Mouse (Mus musculus): ENCODE results near the gene Znrd1as.

Znrd1as gene

GRCm38 (mm10) chr17:36997033-36997735 is 38.8 kb downstream of the Znrd1as start:
- peak; percentile 88 to 96 for DNase-seq

DNA sequence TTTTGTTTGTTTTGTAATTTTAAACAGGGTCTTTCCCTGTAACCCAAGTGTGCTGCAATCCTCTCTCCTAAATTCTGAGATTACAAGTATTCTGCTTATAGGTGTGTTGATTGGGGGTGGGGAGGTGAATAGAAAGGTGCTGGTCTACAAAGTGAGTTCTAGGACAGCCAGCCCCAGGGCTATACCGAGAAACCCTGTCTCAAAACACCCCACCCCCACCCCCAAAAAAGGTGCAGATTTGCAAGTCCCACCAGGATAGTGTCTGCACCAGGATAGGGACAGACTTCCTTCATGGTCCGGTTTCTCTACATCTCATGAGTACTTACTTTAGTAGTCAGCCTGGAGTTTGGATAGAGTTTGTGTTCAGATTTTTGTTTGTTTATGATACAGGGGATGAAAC is 40.1 kb downstream of the Znrd1as start:
- DNase-seq: no peak

DNA sequence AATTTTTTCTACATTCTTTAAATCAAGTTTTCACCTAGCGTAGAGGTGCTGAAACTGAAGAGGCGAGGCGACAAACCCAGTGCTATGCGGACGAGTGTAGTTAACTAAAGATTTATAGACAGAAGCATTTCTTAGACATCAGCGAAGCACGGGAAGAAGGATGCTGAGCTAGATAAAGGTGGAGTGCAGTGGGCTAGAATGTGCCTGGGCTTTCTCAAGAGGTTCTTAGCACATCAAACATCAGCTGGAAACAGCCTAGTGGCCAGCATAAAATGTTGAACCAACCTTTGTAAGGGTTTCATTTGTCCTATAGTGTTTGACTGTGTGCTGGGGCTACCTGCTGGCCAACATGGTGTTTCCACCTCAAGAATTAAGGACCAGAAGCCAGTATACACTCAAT is 42.5 kb downstream of the Znrd1as start, which contains the start of gene Zfp57:
Zfp57 (plus strand) TSS at position 301 of the 400 bp plus-strand sequence.
- DNase-seq: no peak

GRCm38 (mm10) chr17:37002364-37003330 is 44.3 kb downstream of the Znrd1as start:
- DNase-seq: peak; percentile 81 to 83

DNA sequence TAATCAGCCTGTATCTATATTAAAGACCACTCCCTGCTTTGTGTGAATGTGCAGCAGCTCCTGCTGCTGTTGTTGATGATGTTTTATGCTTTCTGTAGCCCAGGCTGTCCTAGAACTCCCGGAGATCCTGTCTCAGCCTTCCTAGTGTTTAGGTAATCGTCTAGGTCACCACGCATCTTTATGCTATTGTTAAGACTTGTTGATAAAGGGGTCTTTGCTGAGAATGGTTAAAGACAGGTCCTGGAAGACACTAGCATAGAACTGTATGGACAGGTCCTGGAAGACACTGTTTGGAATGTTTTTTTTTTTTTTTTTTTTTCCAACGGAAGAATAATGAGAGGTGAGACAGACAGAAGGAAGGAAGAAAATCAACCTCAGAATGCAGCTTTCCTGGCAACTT is 45.0 kb downstream of the Znrd1as start:
- DNase-seq: no peak

GRCm38 (mm10) chr17:37008161-37008560 is 49.8 kb downstream of the Znrd1as start:
- no peak for DNase-seq

- DNase-seq: no peak
These were observed 51.2 kb downstream of the Znrd1as start for GRCm38 (mm10) chr17:37009460-37010042.

DNA sequence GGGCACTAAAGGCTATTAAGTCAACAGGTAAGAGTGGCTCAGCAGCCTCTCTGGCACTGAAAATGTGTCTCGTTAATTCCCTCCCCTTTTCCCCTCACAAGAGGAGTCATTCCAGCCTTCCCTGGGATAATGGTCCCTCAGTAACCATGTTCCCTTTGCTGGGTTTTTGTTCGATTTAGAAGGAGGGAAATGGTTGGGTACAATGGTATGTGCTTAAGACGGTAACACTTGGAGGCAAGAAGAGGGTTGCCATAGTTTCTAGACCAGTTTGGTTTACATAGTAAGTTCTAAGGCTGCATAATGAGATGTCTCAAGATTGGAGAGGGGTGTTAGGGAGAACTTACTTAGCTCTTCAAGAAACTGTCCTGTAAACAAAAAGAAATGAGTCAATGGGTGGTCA is 53.3 kb downstream of the Znrd1as start:
- no peak for DNase-seq

- DNase-seq: no peak
These were observed 53.7 kb downstream of the Znrd1as start for GRCm38 (mm10) chr17:37012141-37012540.

Data from cerebellum, postnatal 14 days (tissue).